Mouse (Mus musculus) MEL (cell line): ENCODE data around the gene Slc22a17. TPM values are rescaled to one million over a fixed set of nuclear protein-coding genes. Genes with fewer than 3 reads are reported as not detected.
A peak's percentile ranks its signal among the peaks of the same experiment; 100 is the strongest.

ENCODE experiments used
- DNase-seq: peaks from one replicate; pipeline ENCODE4 v3.0.0; 2011; ENCODE audit warnings: low read depth, low spot score
- H3K27ac ChIP-seq: 2 replicates; pipeline ENCODE4 v1.5.1; 2012; ENCODE audit warnings: low read depth, mild to moderate bottlenecking, control low read depth, low read length, moderate library complexity; ENCODE audit not compliant: control insufficient read depth
- H3K27me3 ChIP-seq, 2 experiments: fragments of 150-350 bp in 1 of 2; sonication (generic) in 1 of 2; 2 replicates each; pipeline ENCODE4 v1.6.1; 2012; ENCODE audit warnings: low read length in 2 of 2, mild to moderate bottlenecking in 2 of 2, improper control_type of control experiment in 1 of 2, moderate library complexity in 1 of 2; ENCODE audit not compliant: insufficient read depth in 2 of 2, control insufficient read depth in 1 of 2
- H3K36me3 ChIP-seq, 2 experiments: 2 replicates each; pipeline ENCODE4 v1.6.1; 2012 to 2014; ENCODE audit warnings: low read length in 2 of 2, improper control_type of control experiment in 1 of 2, inconsistent platforms in 1 of 2, mild to moderate bottlenecking in 1 of 2; ENCODE audit not compliant: insufficient read depth in 2 of 2, control insufficient read depth in 1 of 2
- H3K4me1 ChIP-seq, 2 experiments: fragments of 150-350 bp in 1 of 2; sonication (generic) in 1 of 2; 2 replicates each; pipeline ENCODE4 v1.6.1; 2012; ENCODE audit warnings: low read length in 2 of 2, improper control_type of control experiment in 1 of 2, mild to moderate bottlenecking in 1 of 2; ENCODE audit not compliant: insufficient read depth in 2 of 2, control insufficient read depth in 1 of 2
- H3K4me3 ChIP-seq, 2 experiments: fragments of 150-350 bp in 1 of 2; sonication (generic) in 1 of 2; 2 replicates each; pipeline ENCODE4 v1.5.1; 2012; ENCODE audit warnings: low read depth in 2 of 2, low read length in 2 of 2, mild to moderate bottlenecking in 2 of 2, moderate library complexity in 2 of 2, control low read depth in 1 of 2, improper control_type of control experiment in 1 of 2; ENCODE audit not compliant: control insufficient read depth in 1 of 2, insufficient read depth in 1 of 2
- H3K79me2 ChIP-seq: 2 replicates; pipeline ENCODE4 v1.6.1; 2012; ENCODE audit warnings: mild to moderate bottlenecking, low read length, moderate library complexity; ENCODE audit not compliant: control insufficient read depth, poor library complexity, insufficient read depth
- H3K9ac ChIP-seq: 2 replicates; pipeline ENCODE4 v1.6.1; 2012; ENCODE audit warnings: low read depth, mild to moderate bottlenecking, control low read depth, low read length, moderate library complexity; ENCODE audit not compliant: control insufficient read depth, poor library complexity, severe bottlenecking
- H3K9me3 ChIP-seq: fragments of 150-350 bp; sonication (generic); replicated peaks from 2 replicates; pipeline ENCODE4 v1.6.1; 2012; ENCODE audit warnings: mild to moderate bottlenecking, low read length, improper control_type of control experiment, moderate library complexity; ENCODE audit not compliant: insufficient read depth
- E2F4 ChIP-seq: IDR thresholded peaks from 2 replicates; pipeline ENCODE4 v1.6.1; 2011; ENCODE audit warnings: low read depth, low read length, improper control_type of control experiment, borderline replicate concordance
- EP300 ChIP-seq, 2 experiments: IDR thresholded peaks; 2 replicates each; pipeline ENCODE4 v1.6.1; 2011; ENCODE audit warnings: improper control_type of control experiment in 2 of 2, low read length in 2 of 2, low read depth in 1 of 2, mild to moderate bottlenecking in 1 of 2
- ETS1 ChIP-seq: IDR thresholded peaks from 2 replicates; pipeline ENCODE4 v1.6.1; 2012; ENCODE audit warnings: low read depth, mild to moderate bottlenecking, inconsistent platforms, low read length, improper control_type of control experiment, moderate library complexity
- GATA1 ChIP-seq: IDR thresholded peaks from 2 replicates; pipeline ENCODE4 v1.6.1; 2011; ENCODE audit warnings: low read depth, low read length, improper control_type of control experiment
- JUND ChIP-seq: IDR thresholded peaks from 2 replicates; pipeline ENCODE4 v1.6.1; 2011; ENCODE audit warnings: low read depth, mild to moderate bottlenecking, improper control_type of control experiment, low read length
- MAZ ChIP-seq: IDR thresholded peaks from 2 replicates; pipeline ENCODE4 v1.6.1; 2012; ENCODE audit warnings: low read depth, mild to moderate bottlenecking, inconsistent platforms, low read length, improper control_type of control experiment
- MXI1 ChIP-seq: IDR thresholded peaks from 2 replicates; pipeline ENCODE4 v1.6.1; 2011; ENCODE audit warnings: mild to moderate bottlenecking, low read depth, low read length, improper control_type of control experiment
- NELFE ChIP-seq: IDR thresholded peaks from 2 replicates; pipeline ENCODE4 v1.6.1; 2011; ENCODE audit warnings: low read depth, low read length, improper control_type of control experiment
- POLR2A ChIP-seq, 2 experiments: IDR thresholded peaks; 2 replicates each; pipeline ENCODE4 v1.6.1; 2011 to 2012; ENCODE audit warnings: low read length in 2 of 2, mild to moderate bottlenecking in 2 of 2, control low read depth in 1 of 2, improper control_type of control experiment in 1 of 2, low read depth in 1 of 2, moderate library complexity in 1 of 2; ENCODE audit not compliant: control insufficient read depth in 1 of 2, insufficient read depth in 1 of 2, poor library complexity in 1 of 2
- POLR2AphosphoS5 ChIP-seq: IDR thresholded peaks from 2 replicates; pipeline ENCODE4 v1.6.1; 2012; ENCODE audit warnings: low read depth, borderline replicate concordance, mild to moderate bottlenecking, inconsistent platforms, low read length, moderate library complexity, mixed read lengths
- RAD21 ChIP-seq: IDR thresholded peaks from 2 replicates; pipeline ENCODE4 v1.6.1; 2011; ENCODE audit warnings: mild to moderate bottlenecking, low read depth, low read length, improper control_type of control experiment
- RCOR1 ChIP-seq: IDR thresholded peaks from 2 replicates; pipeline ENCODE4 v1.6.1; 2012; ENCODE audit warnings: low read depth, mild to moderate bottlenecking, inconsistent platforms, low read length, improper control_type of control experiment
- SMC3 ChIP-seq: IDR thresholded peaks from 2 replicates; pipeline ENCODE4 v1.6.1; 2011; ENCODE audit warnings: low read depth, low read length, improper control_type of control experiment
- TAL1 ChIP-seq: IDR thresholded peaks from 2 replicates; pipeline ENCODE4 v1.6.1; 2012; ENCODE audit warnings: mild to moderate bottlenecking, inconsistent platforms, low read length, moderate library complexity, mixed read lengths
- USF2 ChIP-seq, 2 experiments: IDR thresholded peaks; 2 replicates each; pipeline ENCODE4 v1.6.1; 2011 to 2012; ENCODE audit warnings: improper control_type of control experiment in 2 of 2, low read length in 2 of 2, borderline replicate concordance in 1 of 2, inconsistent platforms in 1 of 2, low read depth in 1 of 2, mild to moderate bottlenecking in 1 of 2; ENCODE audit not compliant: insufficient read depth in 1 of 2
- ZC3H11A ChIP-seq: IDR thresholded peaks from 2 replicates; pipeline ENCODE4 v1.6.1; 2012; ENCODE audit warnings: low read depth, mild to moderate bottlenecking, inconsistent platforms, low read length, improper control_type of control experiment
- ZKSCAN1 ChIP-seq: IDR thresholded peaks from 2 replicates; pipeline ENCODE4 v1.6.1; 2012; ENCODE audit warnings: low read depth, mild to moderate bottlenecking, inconsistent platforms, low read length, improper control_type of control experiment, moderate library complexity
- ZMIZ1 ChIP-seq: IDR thresholded peaks from 2 replicates; pipeline ENCODE4 v1.6.1; 2012; ENCODE audit warnings: low read depth, mild to moderate bottlenecking, inconsistent platforms, low read length, improper control_type of control experiment, moderate library complexity
- polyA plus RNA-seq, 2 experiments: library from polyadenylated mRNA; stranded (reverse) in 1 of 2; unstranded in 1 of 2; fragments of >175 nt in 1 of 2; fragments of >200 nt in 1 of 2; gene quantifications; 2 replicates each; pipeline versions ENCODE4 v1.2.1 to v1.2.4; 2012; ENCODE audit warnings: low replicate concordance in 2 of 2, low read depth in 1 of 2; ENCODE audit not compliant: insufficient read length in 2 of 2, insufficient read depth in 1 of 2, missing spikeins in 1 of 2
- total RNA-seq: library from RNA; depleted of rRNA; stranded (reverse); fragments of 300-350 nt; gene quantifications from 2 replicates; pipeline ENCODE4 v1.2.3, GENCODE M21; 2012

The Slc22a17 gene
- total and polyA plus RNA-seq, 3 experiments = 0.31 to 1.1 TPM; not detected in 1

DNA sequence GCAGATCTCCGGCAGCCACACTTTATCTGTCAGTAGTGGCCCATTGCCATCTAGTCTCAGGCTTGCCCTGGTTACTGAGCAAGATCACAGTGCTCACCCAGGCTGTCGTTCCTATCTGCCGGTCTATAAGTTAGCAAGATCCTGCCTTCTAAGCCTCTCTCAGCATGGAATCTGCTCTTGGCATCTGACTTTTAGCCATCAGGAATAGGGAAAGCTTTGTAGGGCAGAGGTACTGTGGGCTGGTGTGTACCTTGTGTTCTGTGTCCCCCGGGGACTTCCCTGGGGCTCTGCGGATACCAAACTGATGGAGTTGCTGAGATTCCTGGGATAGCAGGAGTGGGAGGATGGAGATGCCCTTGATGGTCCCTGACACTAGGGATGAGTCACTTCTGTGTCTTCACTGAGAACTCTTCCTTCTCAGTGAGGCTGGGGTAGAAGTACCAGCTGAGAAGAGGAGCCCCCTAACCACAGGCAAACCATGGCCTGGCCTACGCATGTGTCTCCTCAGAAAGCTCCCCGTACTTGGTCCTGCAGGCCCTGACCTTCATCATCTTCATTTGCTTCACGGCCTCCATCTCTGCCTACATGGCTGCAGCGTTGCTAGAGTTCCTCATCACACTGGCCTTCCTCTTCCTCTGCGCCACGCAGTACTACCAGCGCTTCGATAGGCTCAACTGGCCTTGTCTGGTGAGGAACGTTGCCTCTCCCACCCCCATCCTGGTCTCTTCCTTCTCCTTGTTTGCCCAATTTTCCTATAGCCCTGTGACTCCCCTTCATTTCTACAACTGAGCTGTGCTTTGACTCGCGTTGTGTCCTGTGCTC is 24.6 kb upstream of the Slc22a17 start:
- TF ChIP-seq RCOR1 = no peak
- TF ChIP-seq ZKSCAN1 = no peak
- no peak for TF ChIP-seq ETS1
- TF ChIP-seq MXI1 = no peak
- TF ChIP-seq TAL1 = no peak
- no peak for TF ChIP-seq GATA1
- no peak for TF ChIP-seq USF2 (IDR thresholded peaks at IDR 0.05; ENCODE audit: borderline replicate concordance in 1 of 2, insufficient read depth in 1 of 2, low read depth in 1 of 2, low read length in 2 of 2)
- TF ChIP-seq RAD21 = no peak
- TF ChIP-seq NELFE = no peak
- no peak for TF ChIP-seq E2F4
- TF ChIP-seq SMC3 = no peak
- no peak for TF ChIP-seq ZMIZ1
- no peak for TF ChIP-seq MAZ
- TF ChIP-seq POLR2A (IDR thresholded peaks at IDR 0.05; ENCODE audit: control insufficient read depth in 1 of 2, insufficient read depth in 1 of 2, low read depth in 1 of 2, low read length in 2 of 2, poor library complexity in 1 of 2) = no peak
- no peak for TF ChIP-seq POLR2AphosphoS5
- Histone ChIP-seq H3K4me1 (peaks cover 0 to 8% of the 10 kb centered on the region in 2 experiments; a peak in 1 of 4 replicates), H3K27me3 (peaks cover 0 to 1% of the 10 kb centered on the region in 2 experiments; a peak in 2 of 4 replicates), H3K79me2 (no peaks in the 10 kb centered on the region), H3K9ac (no peak overlapping the region), H3K36me3 (peaks cover 0 to 5% of the 10 kb centered on the region in 2 experiments; a peak in 1 of 4 replicates), H3K9me3 (no peaks in the 10 kb centered on the region), H3K27ac (no peak overlapping the region), H3K4me3 (no peak overlapping the region)
- DNase-seq = peak; percentile 36

DNA sequence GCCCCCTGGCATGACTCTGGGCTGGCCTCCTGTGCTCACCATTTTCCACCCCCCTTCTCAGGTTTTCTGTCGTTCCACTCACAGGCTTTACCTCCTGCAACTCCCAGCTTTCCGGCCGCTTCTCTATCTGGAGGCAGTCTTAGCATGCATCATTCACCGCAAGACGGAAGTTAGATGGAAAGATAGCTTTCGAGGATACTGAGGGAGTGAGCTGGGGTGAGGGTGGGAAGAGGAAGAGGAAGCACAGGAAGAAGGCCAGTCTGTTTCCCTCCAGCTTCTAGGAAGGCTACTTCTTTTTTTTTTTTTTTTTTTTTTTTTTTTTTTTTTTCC is 23.9 kb upstream of the Slc22a17 start:
- H3K36me3 ChIP-seq = peaks cover 0 to 5% of the 10 kb centered on the region in 2 experiments; a peak in 1 of 4 replicates
- H3K9ac ChIP-seq = no peak overlapping the region
- H3K27me3 ChIP-seq = peaks cover 0 to 1% of the 10 kb centered on the region in 2 experiments; a peak in 2 of 4 replicates
- peak; percentile 53 for DNase-seq
- H3K4me1 ChIP-seq = peaks cover 0 to 8% of the 10 kb centered on the region in 2 experiments; a peak in 1 of 4 replicates
- no peak overlapping the region for H3K27ac ChIP-seq
- H3K4me3 ChIP-seq = no peak overlapping the region
- no peaks in the 10 kb centered on the region for H3K79me2 ChIP-seq
- 0 out of 4 replicates have a peak, but pooled peaks of 1 of the 2 experiments have one; percentile 19 for TF ChIP-seq EP300 (IDR thresholded peaks at IDR 0.05; ENCODE audit: low read depth in 1 of 2, low read length in 2 of 2)
- no peak for TF ChIP-seq POLR2A (IDR thresholded peaks at IDR 0.05; ENCODE audit: control insufficient read depth in 1 of 2, insufficient read depth in 1 of 2, low read depth in 1 of 2, low read length in 2 of 2, poor library complexity in 1 of 2)
- peak; percentile 34; the same call in 1 of the 2 replicates for TF ChIP-seq GATA1
- TF ChIP-seq JUND = no peak
- TF ChIP-seq ZC3H11A = no peak
- H3K9me3 ChIP-seq = no peaks in the 10 kb centered on the region
